Mouse (Mus musculus) liver, embryonic 11.5 days (tissue): ENCODE measurements around the gene Frmd4b. TPM values are rescaled to one million over a fixed set of nuclear protein-coding genes. Genes with fewer than 3 reads are reported as not detected.
A peak's percentile ranks its signal among the peaks of the same experiment; 100 is the strongest.

ENCODE experiments used
- ATAC-seq: fragments of 200-750 bp; cut with Nextera tagmentation; replicated peaks from 2 replicates; pipeline ENCODE4 v1.8.0; 2017; ENCODE audit warnings: moderate number of reproducible peaks, mild to moderate bottlenecking, moderate TSS enrichment, moderate library complexity; ENCODE audit not compliant: low FRiP score
- DNase-seq: peaks from one replicate; pipeline ENCODE4 v3.0.0-alpha.2; 2017; ENCODE audit warnings: low spot score
- H3K27ac ChIP-seq: fragments of 300-500 bp; sonication (generic); 2 replicates; pipeline ENCODE4 v1.5.1; 2014; ENCODE audit warnings: mild to moderate bottlenecking, low read depth, low read length, control low read depth
- H3K27me3 ChIP-seq: fragments of 300-500 bp; sonication (generic); replicated peaks from 2 replicates; pipeline ENCODE4 v1.6.1; 2014; ENCODE audit warnings: low read length, mixed read lengths; ENCODE audit not compliant: control insufficient read depth, insufficient read depth
- H3K36me3 ChIP-seq: fragments of 300-500 bp; sonication (generic); 2 replicates; pipeline ENCODE4 v1.6.1; 2014; ENCODE audit warnings: mild to moderate bottlenecking, low read length, moderate library complexity, mixed read lengths; ENCODE audit not compliant: control insufficient read depth, insufficient read depth
- H3K4me1 ChIP-seq: fragments of 300-500 bp; sonication (generic); replicated peaks from 2 replicates; pipeline ENCODE4 v1.6.1; 2014; ENCODE audit warnings: low read length, mixed read lengths; ENCODE audit not compliant: control insufficient read depth, insufficient read depth
- H3K4me2 ChIP-seq: fragments of 300-500 bp; sonication (generic); 2 replicates; pipeline ENCODE4 v1.6.1; 2014; ENCODE audit warnings: mild to moderate bottlenecking, control low read depth, moderate library complexity
- H3K4me3 ChIP-seq: fragments of 300-500 bp; sonication (generic); 2 replicates; pipeline ENCODE4 v1.5.1; 2014; ENCODE audit warnings: low read depth, low read length, control low read depth
- H3K9ac ChIP-seq: fragments of 300-500 bp; sonication (generic); 2 replicates; pipeline ENCODE4 v1.6.1; 2014; ENCODE audit warnings: low read depth, low read length, control low read depth
- H3K9me3 ChIP-seq: fragments of 300-500 bp; sonication (generic); 2 replicates; pipeline ENCODE4 v1.6.1; 2016; ENCODE audit warnings: low read length, inconsistent platforms, mixed read lengths; ENCODE audit not compliant: control insufficient read depth
- WGBS: fragments of 180-500 bp; shearing (Covaris S2); extraction: QIAGEN DNeasy Blood & Tissue Kit; methylation state at CpG from one replicate; pipeline ENCODE4 v1.1.7; 2014; 5-methylcytosine and 5-hydroxymethylcytosine counted together
- polyA plus RNA-seq: library from polyadenylated mRNA; unstranded; fragments of >200 nt; fragmentation: Nextera tagmentation; extraction: Ambion mirVana; gene quantifications from 2 replicates; pipeline ENCODE4 v1.2.1, GENCODE M21; 2014

Gene Frmd4b
- polyA plus RNA-seq, 1 experiment from 2014 or later = 16.6 TPM

DNA sequence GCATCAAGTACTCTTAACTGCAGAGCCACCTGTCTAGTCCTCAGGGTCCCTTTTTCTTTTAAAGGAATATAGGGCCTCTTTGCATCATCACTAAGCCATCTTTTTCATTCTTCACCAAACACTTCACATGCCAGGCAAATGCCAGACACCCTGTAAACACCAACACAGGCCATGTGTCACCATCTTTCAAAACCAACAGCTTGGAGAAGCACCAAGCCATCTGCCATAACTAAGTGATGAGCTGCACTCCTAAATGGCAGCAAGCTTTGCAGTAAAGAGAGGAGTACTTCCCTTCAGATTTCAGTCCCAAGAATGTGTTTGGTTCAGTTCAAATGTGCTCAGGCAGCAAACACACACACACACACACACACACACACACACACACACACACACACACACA is 154.9 kb downstream of the Frmd4b start:
- Histone ChIP-seq H3K9me3 (no peaks in the 10 kb centered on the region), H3K36me3 (no peaks in the 10 kb centered on the region), H3K27me3 (no peaks in the 10 kb centered on the region), H3K4me2 (no peak overlapping the region), H3K27ac (no peak overlapping the region), H3K4me3 (no peak overlapping the region), H3K4me1 (peaks cover 3% of the 10 kb centered on the region; the same call in 1 of the 2 replicates), H3K9ac (no peak overlapping the region)
- ATAC-seq (no peak), DNase-seq (no peak)

GRCm38 (mm10) chr6:97459112-97459511 is 158.2 kb downstream of the Frmd4b start:
- no peaks in the 10 kb centered on the region for H3K27me3 ChIP-seq
- no peaks in the 10 kb centered on the region for H3K36me3 ChIP-seq
- no peak overlapping the region for H3K9ac ChIP-seq
- no peaks in the 10 kb centered on the region for H3K9me3 ChIP-seq
- WGBS = 41% methylated on average over 7 of the region's 7 CpGs
- H3K4me1 ChIP-seq = peaks cover 3% of the 10 kb centered on the region; the same call in 1 of the 2 replicates
- no peak for ATAC-seq
- no peak for DNase-seq
- H3K4me3 ChIP-seq = no peak overlapping the region
- no peak overlapping the region for H3K27ac ChIP-seq
- no peak overlapping the region for H3K4me2 ChIP-seq

DNA sequence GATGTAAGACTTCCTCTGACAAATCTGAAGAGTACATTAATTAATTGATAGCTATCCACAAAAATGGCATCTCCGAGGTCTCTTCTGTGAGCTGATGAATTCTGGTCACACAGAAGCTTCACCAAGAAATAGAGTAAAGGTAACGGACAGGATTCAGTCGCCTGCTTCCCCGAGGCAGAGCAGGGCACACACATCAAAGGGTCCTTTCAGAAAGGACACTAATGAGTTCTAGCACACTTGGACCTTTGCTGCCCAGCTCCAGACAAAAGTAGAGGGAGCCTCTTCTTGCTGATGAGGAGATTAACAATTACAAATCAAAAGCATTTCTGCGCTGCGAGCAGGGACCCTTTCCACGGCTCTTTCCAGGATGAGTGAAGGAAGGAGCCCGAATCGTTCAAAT is 159.0 kb downstream of the Frmd4b start:
- H3K4me2 ChIP-seq = peak overlapping the region; percentile 35
- H3K9me3 ChIP-seq = no peaks in the 10 kb centered on the region
- 53% methylated on average over 9 of the region's 9 CpGs for WGBS
- H3K4me1 ChIP-seq = peaks cover under 1% of the 10 kb centered on the region; the same call in 1 of the 2 replicates
- H3K4me3 ChIP-seq = 0 out of 2 replicates have a peak overlapping the region, but pooled peaks have one; percentile 5
- H3K27me3 ChIP-seq = no peaks in the 10 kb centered on the region
- ATAC-seq (no peak), DNase-seq (no peak)
- no peak overlapping the region for H3K9ac ChIP-seq
- no peak overlapping the region for H3K27ac ChIP-seq
- H3K36me3 ChIP-seq = no peaks in the 10 kb centered on the region

GRCm38 (mm10) chr6:97457954-97458353 is 159.4 kb downstream of the Frmd4b start:
- no peak overlapping the region for H3K4me3 ChIP-seq
- H3K36me3 ChIP-seq = no peaks in the 10 kb centered on the region
- no peaks in the 10 kb centered on the region; the same call in 1 of the 2 replicates for H3K4me1 ChIP-seq
- WGBS = 11% methylated on average over 3 of the region's 3 CpGs
- H3K27me3 ChIP-seq = no peaks in the 10 kb centered on the region
- no peaks in the 10 kb centered on the region for H3K9me3 ChIP-seq
- ATAC-seq = no peak
- no peak overlapping the region for H3K9ac ChIP-seq
- no peak for DNase-seq
- no peak overlapping the region for H3K27ac ChIP-seq
- peak overlapping the region; percentile 35 for H3K4me2 ChIP-seq

DNA sequence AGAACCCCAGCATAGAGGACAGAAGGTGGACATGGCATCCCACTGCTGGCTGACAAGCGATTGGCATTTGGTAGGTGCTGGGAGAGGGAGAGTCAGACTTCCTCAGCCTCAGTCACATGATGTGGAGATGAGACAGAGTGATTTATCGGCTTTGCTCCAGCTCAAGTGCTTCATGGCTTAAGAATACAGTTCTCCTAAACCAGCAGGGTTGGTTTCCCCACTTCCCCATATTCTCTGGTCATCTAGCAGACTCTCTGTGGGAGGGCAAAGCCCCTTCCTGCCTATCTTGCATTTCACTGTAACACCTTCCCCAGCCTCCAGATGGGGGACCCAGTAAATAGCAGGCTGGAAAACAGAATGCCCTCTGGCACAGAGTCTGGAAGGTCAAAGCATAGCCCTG is 160.1 kb downstream of the Frmd4b start:
- 43% methylated on average over 2 of the region's 2 CpGs for WGBS
- Histone ChIP-seq H3K4me2 (no peak overlapping the region), H3K4me1 (no peaks in the 10 kb centered on the region; the same call in 1 of the 2 replicates), H3K27me3 (no peaks in the 10 kb centered on the region), H3K27ac (no peak overlapping the region), H3K36me3 (no peaks in the 10 kb centered on the region), H3K4me3 (no peak overlapping the region), H3K9me3 (no peaks in the 10 kb centered on the region), H3K9ac (no peak overlapping the region)
- ATAC-seq = no peak
- DNase-seq = no peak

- WGBS = 71% methylated on average over 5 of the region's 5 CpGs
- H3K9me3 ChIP-seq = no peaks in the 10 kb centered on the region
- H3K9ac ChIP-seq = no peak overlapping the region
- H3K4me2 ChIP-seq = no peak overlapping the region
- DNase-seq (no peak), ATAC-seq (no peak)
- H3K27me3 ChIP-seq = no peaks in the 10 kb centered on the region
- no peaks in the 10 kb centered on the region for H3K4me1 ChIP-seq
- H3K27ac ChIP-seq = no peak overlapping the region
- no peaks in the 10 kb centered on the region for H3K36me3 ChIP-seq
- H3K4me3 ChIP-seq = no peak overlapping the region
Observed at GRCm38 (mm10) chr6:97452223-97452622, 165.1 kb downstream of the Frmd4b start.

GRCm38 (mm10) chr6:97449806-97450205 is 167.5 kb downstream of the Frmd4b start:
- DNase-seq = no peak
- H3K27ac ChIP-seq = no peak overlapping the region
- H3K36me3 ChIP-seq = no peaks in the 10 kb centered on the region
- H3K4me3 ChIP-seq = no peak overlapping the region
- H3K27me3 ChIP-seq = no peaks in the 10 kb centered on the region
- 82% methylated on average over 2 of the region's 2 CpGs for WGBS
- no peaks in the 10 kb centered on the region for H3K4me1 ChIP-seq
- H3K9me3 ChIP-seq = no peaks in the 10 kb centered on the region
- ATAC-seq = no peak
- H3K9ac ChIP-seq = no peak overlapping the region
- H3K4me2 ChIP-seq = no peak overlapping the region

DNA sequence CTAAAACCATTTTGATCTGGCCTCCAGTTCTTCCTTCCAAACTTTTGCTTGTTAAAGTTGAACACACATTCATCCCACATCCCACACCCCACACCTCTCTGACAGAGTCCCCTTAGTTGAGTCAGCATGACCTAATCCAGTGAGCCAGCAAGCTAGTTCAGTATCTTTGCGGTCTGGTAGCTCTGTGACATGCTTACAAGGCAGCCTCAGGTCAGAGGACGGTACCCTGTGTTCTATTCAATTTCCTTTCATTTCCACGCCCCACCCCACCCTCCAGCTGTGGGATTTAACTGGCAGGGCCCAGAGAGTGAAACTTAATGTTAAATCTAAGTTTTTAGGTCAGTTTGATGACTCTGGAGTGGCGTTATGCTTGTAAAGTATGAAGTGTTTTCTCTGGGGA is 170.3 kb downstream of the Frmd4b start:
- H3K36me3 ChIP-seq = no peaks in the 10 kb centered on the region
- no peaks in the 10 kb centered on the region for H3K9me3 ChIP-seq
- ATAC-seq (no peak), DNase-seq (no peak)
- H3K9ac ChIP-seq = no peak overlapping the region
- no peaks in the 10 kb centered on the region for H3K27me3 ChIP-seq
- no peak overlapping the region for H3K4me2 ChIP-seq
- H3K4me3 ChIP-seq = no peak overlapping the region
- H3K27ac ChIP-seq = no peak overlapping the region
- WGBS = 68% methylated on average over 4 of the region's 4 CpGs
- H3K4me1 ChIP-seq = no peaks in the 10 kb centered on the region

DNA sequence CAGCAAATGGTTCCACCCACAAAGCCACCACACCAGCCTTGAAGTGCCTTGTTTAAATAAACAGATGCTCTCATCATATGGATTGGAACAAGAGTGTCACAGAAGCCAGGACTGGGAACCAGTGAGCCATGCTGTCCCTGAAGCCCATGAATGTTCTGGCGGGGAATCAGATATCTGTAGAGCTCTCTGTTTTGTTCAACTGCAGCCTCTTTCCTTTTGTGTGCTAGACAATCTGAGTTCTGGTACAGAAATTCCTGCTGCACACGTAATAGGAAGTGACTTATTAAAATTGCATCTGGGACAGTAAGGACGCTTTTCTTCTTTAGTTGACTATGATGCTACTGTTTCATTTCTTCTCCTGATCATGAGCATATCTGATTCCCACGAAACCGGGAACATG is 173.2 kb downstream of the Frmd4b start:
- Histone ChIP-seq H3K4me2 (no peak overlapping the region), H3K9ac (no peak overlapping the region), H3K9me3 (no peaks in the 10 kb centered on the region), H3K36me3 (no peaks in the 10 kb centered on the region), H3K27me3 (no peaks in the 10 kb centered on the region), H3K4me3 (no peak overlapping the region), H3K4me1 (no peaks in the 10 kb centered on the region), H3K27ac (no peak overlapping the region)
- 79% methylated on average over 5 of the region's 5 CpGs for WGBS
- ATAC-seq = no peak
- no peak for DNase-seq
